ENCODE assay signal across 18 mouse cellular contexts in the genomic region with DNA sequence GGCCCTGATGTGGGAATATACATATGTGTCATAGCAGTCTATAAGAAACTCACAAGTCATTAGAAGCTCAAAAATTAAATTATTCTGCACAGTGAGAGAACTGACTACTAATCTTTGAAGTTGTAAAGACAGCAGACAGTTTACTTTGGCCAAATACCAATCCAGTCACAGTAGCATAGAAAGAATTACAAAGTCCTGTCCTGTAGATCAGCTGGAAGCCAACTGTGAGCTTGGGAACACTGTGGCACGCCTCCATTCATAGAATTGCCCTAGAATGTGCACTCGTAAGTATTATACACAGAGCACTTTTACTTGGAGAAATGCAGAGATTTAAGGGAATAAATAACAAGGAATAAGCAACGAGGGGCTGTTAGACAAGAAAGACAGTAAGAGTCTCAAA.
DNase-seq lines count a peak whose midpoint lies in the region; ATAC-seq and TF ChIP-seq lines count a peak whose summit lies in the region.
"Had no signal": no experiment of that assay in that cellular context is flagged by ENCODE, and none has a peak within 500 bp of the region (broad histone marks: within the 10 kb centered on the region; RNA-seq: fewer than 3 reads in every experiment).

No protein-coding gene starts in this region.

- H3K4me1 ChIP-seq in hindbrain, postnatal 0 days (ENCODE audit: insufficient read depth, low read length) = no peaks in the 10 kb centered on the region
- H3K4me1 ChIP-seq in hindbrain, embryonic 11.5 days (replicated peaks; ENCODE audit: control insufficient read depth, insufficient read depth, low read length) = no peaks in the 10 kb centered on the region
- peaks cover 4% of the 10 kb centered on the region; the same call in 1 of the 2 replicates for H3K4me1 ChIP-seq in lung, embryonic 14.5 days (ENCODE audit: insufficient read depth)
- peaks cover 35% of the 10 kb centered on the region for H3K4me1 ChIP-seq in midbrain, embryonic 13.5 days (replicated peaks)
- peaks cover 15% of the 10 kb centered on the region; the same call in 1 of the 2 replicates for H3K4me1 ChIP-seq in midbrain, embryonic 16.5 days (ENCODE audit: control insufficient read depth, insufficient read depth, low read length)
- H3K4me1 ChIP-seq: heart, embryonic 13.5 days had no signal

- DNase-seq in hindbrain, postnatal 0 days (ENCODE audit: low spot score) = peak; percentile 33
- DNase-seq in hindbrain, embryonic 11.5 days (ENCODE audit: low spot score) = no peak
- DNase-seq in lung, embryonic 14.5 days = peak; percentile 56
- DNase-seq in lung, adult 18-20 months = no peak
- peak; percentile 65 for DNase-seq in brain, embryonic 14.5 days (ENCODE audit: low read depth)
- DNase-seq: adrenal gland, adult 2 months; adrenal gland, postnatal 25 days; cerebellum, adult 2 months; cerebellum, postnatal 10 days; gastrocnemius, postnatal 36 days; heart, adult 11 months; heart, postnatal 36 days had no signal

- no peak for ATAC-seq in hindbrain, postnatal 0 days
- no peak for ATAC-seq in hindbrain, embryonic 11.5 days (ENCODE audit: low FRiP score)
- ATAC-seq in lung, embryonic 14.5 days (ENCODE audit: insufficient read depth) = peak; percentile 65; the same call in 1 of the 2 replicates
- ATAC-seq in midbrain, embryonic 13.5 days = peak; percentile 47; the same call in 1 of the 2 replicates
- no peak for ATAC-seq in midbrain, embryonic 16.5 days
- ATAC-seq: forebrain, embryonic 15.5 days had no signal

- no peaks in the 10 kb centered on the region for H3K27me3 ChIP-seq in hindbrain, postnatal 0 days (ENCODE audit: insufficient read depth, low read length)
- H3K27me3 ChIP-seq in hindbrain, embryonic 11.5 days (ENCODE audit: control insufficient read depth, insufficient read depth, low read length) = no peaks in the 10 kb centered on the region
- H3K27me3 ChIP-seq in lung, embryonic 14.5 days (ENCODE audit: insufficient read depth, low read length) = no peaks in the 10 kb centered on the region
- no peaks in the 10 kb centered on the region for H3K27me3 ChIP-seq in midbrain, embryonic 13.5 days
- H3K27me3 ChIP-seq in midbrain, embryonic 16.5 days (ENCODE audit: control insufficient read depth, insufficient read depth, low read depth, low read length) = no peaks in the 10 kb centered on the region
- H3K27me3 ChIP-seq: CH12.LX; forebrain, embryonic 15.5 days; heart, embryonic 13.5 days; hindbrain, embryonic 13.5 days had no signal

- no peaks in the 10 kb centered on the region for H3K36me3 ChIP-seq in hindbrain, postnatal 0 days (ENCODE audit: insufficient read depth, low read length)
- H3K36me3 ChIP-seq in hindbrain, embryonic 11.5 days (ENCODE audit: control insufficient read depth, insufficient read depth, low read length) = no peaks in the 10 kb centered on the region
- H3K36me3 ChIP-seq in lung, embryonic 14.5 days (ENCODE audit: insufficient read depth) = no peaks in the 10 kb centered on the region; the same call in 1 of the 2 replicates
- no peaks in the 10 kb centered on the region for H3K36me3 ChIP-seq in midbrain, embryonic 13.5 days
- no peaks in the 10 kb centered on the region for H3K36me3 ChIP-seq in midbrain, embryonic 16.5 days (ENCODE audit: control insufficient read depth, insufficient read depth, low read length)
- H3K36me3 ChIP-seq: forebrain, embryonic 15.5 days; heart, embryonic 13.5 days; hindbrain, embryonic 13.5 days had no signal

- H3K9me3 ChIP-seq in hindbrain, postnatal 0 days (ENCODE audit: low read length) = no peaks in the 10 kb centered on the region
- no peaks in the 10 kb centered on the region for H3K9me3 ChIP-seq in hindbrain, embryonic 11.5 days (ENCODE audit: control insufficient read depth, low read length)
- no peaks in the 10 kb centered on the region for H3K9me3 ChIP-seq in lung, embryonic 14.5 days (ENCODE audit: low read depth, low read length)
- no peaks in the 10 kb centered on the region for H3K9me3 ChIP-seq in midbrain, embryonic 13.5 days
- H3K9me3 ChIP-seq in midbrain, embryonic 16.5 days (replicated peaks; ENCODE audit: control insufficient read depth, low read length, poor library complexity, severe bottlenecking) = no peaks in the 10 kb centered on the region
- H3K9me3 ChIP-seq: forebrain, embryonic 15.5 days; heart, embryonic 13.5 days; hindbrain, embryonic 13.5 days had no signal

- 38% methylated on average over 3 of the region's 3 CpGs for WGBS in hindbrain, postnatal 0 days
- 59% methylated on average over 3 of the region's 3 CpGs for WGBS in hindbrain, embryonic 11.5 days
- WGBS in lung, embryonic 14.5 days = 58% methylated on average over 3 of the region's 3 CpGs
- 60% methylated on average over 3 of the region's 3 CpGs for WGBS in midbrain, embryonic 13.5 days
- 37% methylated on average over 3 of the region's 3 CpGs for WGBS in midbrain, embryonic 16.5 days

- no peak overlapping the region for H3K9ac ChIP-seq in hindbrain, postnatal 0 days (replicated peaks; ENCODE audit: low read length)
- no peak overlapping the region for H3K9ac ChIP-seq in hindbrain, embryonic 11.5 days (ENCODE audit: low read depth, low read length)
- H3K9ac ChIP-seq in lung, embryonic 14.5 days = no peak overlapping the region
- H3K9ac ChIP-seq in midbrain, embryonic 13.5 days (replicated peaks) = no peak overlapping the region
- no peak overlapping the region for H3K9ac ChIP-seq in midbrain, embryonic 16.5 days (ENCODE audit: low read depth, low read length)
- H3K9ac ChIP-seq: forebrain, embryonic 15.5 days; heart, embryonic 13.5 days; hindbrain, embryonic 13.5 days had no signal

- TF ChIP-seq CTCF in hindbrain, postnatal 0 days (IDR thresholded peaks at IDR 0.05; ENCODE audit: low read depth) = no peak
- no peak for TF ChIP-seq CTCF in lung, embryonic 14.5 days (IDR thresholded peaks at IDR 0.05; ENCODE audit: low read depth)
- no peak for TF ChIP-seq CTCF in brain, embryonic 14.5 days (IDR thresholded peaks at IDR 0.05; ENCODE audit: borderline replicate concordance, extremely low read depth, insufficient read depth, insufficient read length)

- no peak overlapping the region for H3K4me2 ChIP-seq in hindbrain, postnatal 0 days (ENCODE audit: low read depth, low read length)
- H3K4me2 ChIP-seq in hindbrain, embryonic 11.5 days (replicated peaks; ENCODE audit: low read depth, low read length) = no peak overlapping the region
- no peak overlapping the region for H3K4me2 ChIP-seq in lung, embryonic 14.5 days
- no peak overlapping the region for H3K4me2 ChIP-seq in midbrain, embryonic 13.5 days (replicated peaks)
- no peak overlapping the region for H3K4me2 ChIP-seq in midbrain, embryonic 16.5 days (ENCODE audit: low read length)
- H3K4me2 ChIP-seq: forebrain, embryonic 15.5 days; heart, embryonic 13.5 days; hindbrain, embryonic 13.5 days had no signal

- H3K4me3 ChIP-seq in hindbrain, postnatal 0 days (ENCODE audit: low read length) = no peak overlapping the region
- no peak overlapping the region for H3K4me3 ChIP-seq in hindbrain, embryonic 11.5 days (ENCODE audit: low read depth, low read length)
- H3K4me3 ChIP-seq in lung, embryonic 14.5 days (ENCODE audit: low read depth, low read length) = no peak overlapping the region
- no peak overlapping the region for H3K4me3 ChIP-seq in midbrain, embryonic 13.5 days (replicated peaks)
- no peak overlapping the region for H3K4me3 ChIP-seq in midbrain, embryonic 16.5 days (ENCODE audit: low read depth, low read length)
- H3K4me3 ChIP-seq: forebrain, embryonic 15.5 days; heart, embryonic 13.5 days; hindbrain, embryonic 13.5 days had no signal

- H3K27ac ChIP-seq in hindbrain, postnatal 0 days = no peak overlapping the region
- H3K27ac ChIP-seq in hindbrain, embryonic 11.5 days (ENCODE audit: low read depth, low read length) = no peak overlapping the region
- no peak overlapping the region for H3K27ac ChIP-seq in lung, embryonic 14.5 days (ENCODE audit: low read depth)
- H3K27ac ChIP-seq in midbrain, embryonic 13.5 days = no peak overlapping the region
- no peak overlapping the region for H3K27ac ChIP-seq in midbrain, embryonic 16.5 days (ENCODE audit: low read length)
- H3K27ac ChIP-seq: forebrain, embryonic 15.5 days; heart, embryonic 13.5 days; hindbrain, embryonic 13.5 days had no signal

- no peak for TF ChIP-seq POLR2A in brain, embryonic 14.5 days (IDR thresholded peaks at IDR 0.05; ENCODE audit: borderline replicate concordance, extremely low read depth, insufficient read depth, insufficient read length, poor library complexity, severe bottlenecking)

Comparison
In these comparisons a context has a peak if more than half of its experiments do, and no peak if none do; other contexts are left out.
1. ATAC-seq: peak in lung, embryonic 14.5 days (single experiment) and midbrain, embryonic 13.5 days (single experiment); none in hindbrain, postnatal 0 days (single experiment), hindbrain, embryonic 11.5 days (single experiment) and midbrain, embryonic 16.5 days (single experiment).
2. DNase-seq: peak in hindbrain, postnatal 0 days (single experiment), lung, embryonic 14.5 days (single experiment) and brain, embryonic 14.5 days (single experiment); none in hindbrain, embryonic 11.5 days (single experiment) and lung, adult 18-20 months (0 of 2).